Mouse (Mus musculus) layer of hippocampus, adult 9-11 months (tissue): ENCODE results near the gene 1700040F15Rik.
"Not testable (repeated sequence)": the region's sequence is repeated elsewhere in the genome, so short reads cannot be mapped to it uniquely, and the experiment has no call there.

Experiments
- DNase-seq: peaks from one replicate; pipeline ENCODE4 v3.0.0; 2022

Gene 1700040F15Rik

DNA sequence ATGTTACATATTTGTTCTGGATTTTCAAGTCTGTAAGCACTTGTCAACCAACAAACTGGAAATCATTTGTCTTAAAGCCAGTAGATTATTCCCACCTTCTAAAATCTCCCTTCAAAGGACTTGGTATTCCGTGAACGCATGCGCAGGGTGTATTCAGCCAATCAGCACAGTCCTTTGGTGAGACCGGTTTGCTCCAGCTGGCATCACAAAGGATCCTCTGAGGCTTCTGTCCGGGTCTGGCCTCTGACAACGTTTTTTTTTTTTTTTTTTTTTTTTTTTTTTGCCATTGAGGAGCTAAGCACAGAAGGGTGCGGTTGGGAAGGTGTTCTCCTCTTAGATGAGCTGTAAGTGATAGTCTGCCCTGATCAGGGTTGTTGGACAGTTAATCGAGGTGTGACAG, at the start of gene 1700040F15Rik:
Gene 1700040F15Rik, plus strand, starts transcription at position 301 of the 400 bp plus-strand sequence.
- DNase-seq, result not testable (repeated sequence)
